Mouse (Mus musculus): Measurements from ENCODE around the gene Ifna2.

Gene Ifna2

GRCm38 (mm10) chr4:88683812-88684211 is at the start of gene Ifna2:
TSS of gene Ifna2 (minus strand) at chr4:88683912.
- DNase-seq, result no peak

- peak; percentile 65 for DNase-seq
Observed at GRCm38 (mm10) chr4:88727324-88727723, 43.6 kb upstream of the Ifna2 start.

- no peak for DNase-seq
Observed at GRCm38 (mm10) chr4:88726727-88727126, 43.0 kb upstream of the Ifna2 start.

- no peak for DNase-seq
Observed at GRCm38 (mm10) chr4:88723497-88724090, 39.9 kb upstream of the Ifna2 start.

- peak; percentile 94 for DNase-seq
Observed at GRCm38 (mm10) chr4:88721791-88722721, 38.3 kb upstream of the Ifna2 start, which contains the start of the genes Gm26566 and Klhl9. TSS of gene Gm26566 (plus strand) at chr4:88721805. TSS of gene Klhl9 (minus strand) at chr4:88722465.

GRCm38 (mm10) chr4:88718715-88719114 is 35.0 kb upstream of the Ifna2 start:
- DNase-seq, result no peak

GRCm38 (mm10) chr4:88715059-88715458 is 31.3 kb upstream of the Ifna2 start:
- no peak for DNase-seq

GRCm38 (mm10) chr4:88714281-88714680 is 30.6 kb upstream of the Ifna2 start:
- DNase-seq, result no peak

GRCm38 (mm10) chr4:88707128-88707826 is 23.6 kb upstream of the Ifna2 start:
- DNase-seq, result no peak

GRCm38 (mm10) chr4:88705924-88706323 is 22.2 kb upstream of the Ifna2 start:
- DNase-seq, result no peak

GRCm38 (mm10) chr4:88699301-88699700 is 15.6 kb upstream of the Ifna2 start:
- no peak for DNase-seq

GRCm38 (mm10) chr4:88698781-88699180 is 15.1 kb upstream of the Ifna2 start:
- DNase-seq, result no peak

GRCm38 (mm10) chr4:88697753-88698152 is 14.0 kb upstream of the Ifna2 start:
- no peak for DNase-seq

GRCm38 (mm10) chr4:88697108-88697507 is 13.4 kb upstream of the Ifna2 start:
- DNase-seq, result no peak

- peak; percentile 82 for DNase-seq
Observed at GRCm38 (mm10) chr4:88696237-88696884, 12.6 kb upstream of the Ifna2 start.

GRCm38 (mm10) chr4:88693392-88693791 is 9.7 kb upstream of the Ifna2 start:
- no peak for DNase-seq

GRCm38 (mm10) chr4:88692537-88692936 is 8.8 kb upstream of the Ifna2 start:
- no peak for DNase-seq

GRCm38 (mm10) chr4:88691259-88691658 is 7.5 kb upstream of the Ifna2 start, which contains the start of gene Ifnab:
TSS of gene Ifnab (minus strand) at chr4:88691359.
- DNase-seq, result no peak

- DNase-seq, result no peak
Observed at GRCm38 (mm10) chr4:88681353-88681752, 2.4 kb downstream of the Ifna2 start.

- peak; percentile 8 for DNase-seq
Observed at GRCm38 (mm10) chr4:88680362-88680761, 3.4 kb downstream of the Ifna2 start.

GRCm38 (mm10) chr4:88676824-88677223 is 6.9 kb downstream of the Ifna2 start, which contains the start of gene Ifna16:
TSS of gene Ifna16 (minus strand) at chr4:88676924.
- no peak for DNase-seq

GRCm38 (mm10) chr4:88655461-88655860 is 28.3 kb downstream of the Ifna2 start:
- DNase-seq, result no peak

- DNase-seq, result no peak
Observed at GRCm38 (mm10) chr4:88653644-88654043, 30.1 kb downstream of the Ifna2 start.
